Mouse (Mus musculus): ENCODE measurements around the gene Hoxd13.

DNA sequence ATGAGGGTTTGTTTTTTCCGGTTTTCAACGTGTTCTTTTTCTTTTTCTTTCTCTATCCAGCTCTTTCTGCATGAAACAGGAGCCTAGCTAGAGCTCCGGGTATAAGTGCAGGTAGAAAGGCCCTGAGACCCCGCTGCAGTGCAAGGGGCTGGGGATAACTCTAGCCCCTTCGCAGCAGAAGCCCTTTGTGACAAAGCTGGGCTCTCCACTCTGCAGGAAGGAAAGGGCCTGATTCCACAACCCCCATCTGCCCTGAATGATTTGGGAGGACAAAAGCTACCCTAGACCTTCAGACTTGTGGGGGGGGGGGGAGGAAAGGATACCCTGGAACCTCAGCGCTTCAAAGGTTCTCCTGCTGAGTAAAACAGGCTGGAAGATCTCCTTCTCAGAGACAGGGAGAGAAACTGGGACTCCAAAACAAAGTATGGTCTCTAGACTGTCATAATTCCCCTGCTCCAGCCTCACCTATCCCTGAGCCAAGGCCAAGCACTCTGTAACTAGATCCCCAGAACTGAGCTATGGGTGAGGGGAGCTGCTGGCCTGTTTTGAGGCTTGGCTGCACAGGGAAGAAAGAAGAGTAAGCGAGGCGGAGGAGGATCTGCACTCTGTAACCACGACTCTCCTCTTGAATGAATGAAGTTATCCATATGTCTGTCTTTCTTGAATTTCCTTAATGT, 8.4 kb downstream of the Hoxd13 start:
- TF ChIP-seq EP300 (IDR thresholded peaks at IDR 0.05; ENCODE audit: low read depth): no peak
- TF ChIP-seq CTCF (IDR thresholded peaks at IDR 0.05; ENCODE audit: low read depth): no peak

All from liver, postnatal 0 days (tissue).